Mouse (Mus musculus): ENCODE measurements around the gene Olfr69.
"Not testable (repeated sequence)": the region's sequence is repeated elsewhere in the genome, so short reads cannot be mapped to it uniquely, and the experiment has no call there.

The Olfr69 gene

DNA sequence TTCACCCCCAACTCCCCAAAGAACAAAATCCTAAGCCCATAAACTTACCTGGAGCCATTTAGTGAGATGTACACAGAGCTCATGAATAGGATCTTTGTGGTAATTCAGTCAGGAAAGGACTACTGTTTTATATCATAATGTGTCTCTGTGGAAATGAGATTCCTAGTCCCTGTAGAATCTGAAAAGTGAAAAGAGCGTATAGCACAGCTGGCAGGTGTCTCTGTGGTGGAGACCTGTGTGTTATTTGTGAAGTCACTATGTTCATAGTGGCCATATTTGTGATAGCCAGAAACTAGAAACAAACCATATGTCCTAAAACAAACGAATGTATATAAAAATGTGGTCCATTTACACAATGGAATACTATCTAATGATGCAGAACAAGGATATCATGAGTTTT is at the start of gene Olfr69:
Gene Olfr69 (minus strand): TSS at position 101 of the 400 bp plus-strand sequence.
- no peak for DNase-seq (ENCODE audit: extremely low read depth, low read depth, low spot score)

- DNase-seq (ENCODE audit: extremely low read depth, low read depth, low spot score): not testable (repeated sequence)
Measured at GRCm38 (mm10) chr7:103815085-103815484, 43.7 kb upstream of the Olfr69 start.

DNA sequence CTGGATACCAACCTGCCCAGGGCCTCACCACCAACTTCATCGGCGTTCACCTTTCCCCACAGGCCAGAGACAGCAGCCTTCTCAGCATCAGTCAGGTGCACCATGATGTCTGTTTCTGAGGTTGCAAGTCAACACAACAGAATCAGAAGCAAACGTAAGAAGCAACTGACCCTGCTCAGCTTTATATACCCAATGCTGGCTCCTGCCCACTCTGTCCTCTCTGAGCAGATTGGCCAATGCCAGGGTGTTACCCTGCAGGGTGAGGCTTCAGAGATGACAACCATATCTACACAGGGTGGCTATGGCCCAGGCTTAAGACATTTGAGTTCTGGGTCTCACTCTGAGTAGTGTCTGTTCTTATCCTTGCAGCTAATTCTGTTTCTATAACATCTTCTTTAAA is 42.4 kb upstream of the Olfr69 start, which contains the start of gene Hbb-bt:
Gene Hbb-bt (minus strand): TSS at position 231 of the 400 bp plus-strand sequence.
- DNase-seq (ENCODE audit: extremely low read depth, low read depth, low spot score): no peak

DNA sequence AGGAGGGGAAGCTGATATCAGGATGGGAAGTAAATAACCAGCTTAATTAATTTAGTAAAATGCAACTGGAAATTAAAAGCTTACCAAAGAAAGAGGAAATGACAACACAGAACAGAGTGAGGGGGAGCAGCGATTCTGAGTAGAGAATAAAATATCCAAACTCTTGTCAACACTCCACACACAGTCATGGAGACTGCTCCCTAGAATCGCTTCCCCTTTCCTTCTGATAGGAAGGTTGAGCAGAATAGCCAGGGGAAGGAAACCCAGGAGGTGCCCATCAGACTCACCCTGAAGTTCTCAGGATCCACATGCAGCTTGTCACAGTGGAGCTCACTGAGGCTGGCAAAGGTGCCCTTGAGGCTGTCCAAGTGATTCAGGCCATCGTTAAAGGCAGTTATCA is 41.8 kb upstream of the Olfr69 start:
- not testable (repeated sequence) for DNase-seq (ENCODE audit: extremely low read depth, low read depth, low spot score)

DNA sequence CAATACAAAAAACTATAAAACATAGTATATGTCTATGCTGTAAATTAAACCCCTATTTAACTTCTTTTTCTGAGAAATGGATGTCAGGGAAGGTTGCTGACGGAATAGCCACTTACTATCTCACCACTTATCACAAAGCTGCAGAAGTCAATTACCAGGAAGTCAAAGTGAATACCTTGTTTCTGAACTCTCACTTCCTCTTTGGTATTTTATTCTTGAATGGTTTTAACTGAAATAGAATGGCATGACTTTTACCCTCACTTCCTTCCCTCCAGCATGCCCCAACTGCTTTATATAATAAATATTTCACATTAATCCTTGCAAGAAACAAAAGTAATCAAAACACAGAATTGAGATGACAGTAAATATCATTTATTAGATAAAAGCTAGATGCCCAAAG is 40.8 kb upstream of the Olfr69 start:
- no peak for DNase-seq (ENCODE audit: extremely low read depth, low read depth, low spot score)

DNA sequence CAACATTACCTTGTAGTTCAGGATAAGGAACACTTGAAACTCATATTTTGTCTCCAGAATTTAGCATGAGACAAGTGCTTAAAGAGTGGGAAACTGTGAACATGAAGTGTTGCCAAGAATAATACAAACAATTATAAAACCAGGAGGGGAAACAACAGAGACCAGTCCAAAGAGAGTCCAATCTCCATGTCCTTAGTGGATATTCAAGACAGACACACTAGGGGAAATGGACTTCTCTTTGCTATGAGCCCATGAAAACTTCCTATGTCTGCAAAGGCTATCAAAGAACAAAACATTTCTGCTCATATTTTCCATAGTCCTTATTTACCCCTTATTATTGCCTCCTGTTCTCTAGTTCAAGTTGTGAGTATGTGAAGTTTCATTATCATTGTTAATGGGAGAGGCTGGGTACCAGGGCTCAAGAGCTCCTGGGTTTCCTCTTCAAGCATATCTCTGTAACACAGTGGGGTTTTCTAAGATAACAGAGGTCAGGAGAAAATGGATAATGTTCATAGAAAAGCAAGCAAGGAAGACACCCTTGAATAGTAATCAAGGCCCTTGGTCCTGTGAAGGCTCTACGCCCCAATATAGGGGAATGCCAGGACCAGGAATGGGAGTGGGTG is 39.9 kb upstream of the Olfr69 start:
- DNase-seq (ENCODE audit: extremely low read depth, low read depth, low spot score): no peak

DNA sequence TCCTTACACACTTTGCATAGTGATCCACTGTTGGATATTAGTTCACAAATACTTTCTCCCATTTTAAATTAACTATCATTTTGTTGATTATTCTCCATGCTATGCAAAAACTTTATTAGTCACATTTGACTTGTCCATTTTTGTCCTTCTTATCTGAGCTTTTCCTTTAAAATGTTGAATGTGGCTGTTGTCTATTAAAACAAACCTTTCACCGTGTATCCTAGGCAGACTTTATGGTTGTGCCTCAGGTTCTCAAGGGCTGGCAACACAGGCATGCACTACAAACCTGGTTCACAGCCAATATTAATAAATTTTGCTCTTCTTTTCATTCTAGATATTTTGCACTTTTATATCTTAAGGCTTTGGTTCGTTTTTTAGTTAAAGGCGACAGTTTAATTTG is 39.4 kb upstream of the Olfr69 start:
- DNase-seq (ENCODE audit: extremely low read depth, low read depth, low spot score): no peak

DNA sequence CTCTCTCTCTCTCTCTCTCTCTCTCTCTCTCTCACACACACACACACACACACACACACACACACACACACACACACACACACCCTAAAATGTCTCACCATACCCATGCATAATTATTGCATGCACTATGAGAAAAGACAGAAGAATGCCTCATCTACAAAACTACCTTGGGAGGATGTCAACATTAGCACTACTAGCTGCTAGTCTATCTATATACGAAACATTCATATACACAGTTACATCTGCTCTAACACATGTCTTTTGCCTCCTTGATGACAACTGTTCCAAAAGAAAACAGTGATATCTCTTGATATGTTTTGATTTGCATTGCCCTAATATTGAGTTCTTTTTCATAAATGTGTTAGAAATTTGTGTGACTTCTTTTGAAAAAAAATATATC is 38.9 kb upstream of the Olfr69 start:
- no peak for DNase-seq (ENCODE audit: extremely low read depth, low read depth, low spot score)

GRCm38 (mm10) chr7:103809801-103810155 is 38.4 kb upstream of the Olfr69 start:
- no peak for DNase-seq (ENCODE audit: extremely low read depth, low read depth, low spot score)

DNA sequence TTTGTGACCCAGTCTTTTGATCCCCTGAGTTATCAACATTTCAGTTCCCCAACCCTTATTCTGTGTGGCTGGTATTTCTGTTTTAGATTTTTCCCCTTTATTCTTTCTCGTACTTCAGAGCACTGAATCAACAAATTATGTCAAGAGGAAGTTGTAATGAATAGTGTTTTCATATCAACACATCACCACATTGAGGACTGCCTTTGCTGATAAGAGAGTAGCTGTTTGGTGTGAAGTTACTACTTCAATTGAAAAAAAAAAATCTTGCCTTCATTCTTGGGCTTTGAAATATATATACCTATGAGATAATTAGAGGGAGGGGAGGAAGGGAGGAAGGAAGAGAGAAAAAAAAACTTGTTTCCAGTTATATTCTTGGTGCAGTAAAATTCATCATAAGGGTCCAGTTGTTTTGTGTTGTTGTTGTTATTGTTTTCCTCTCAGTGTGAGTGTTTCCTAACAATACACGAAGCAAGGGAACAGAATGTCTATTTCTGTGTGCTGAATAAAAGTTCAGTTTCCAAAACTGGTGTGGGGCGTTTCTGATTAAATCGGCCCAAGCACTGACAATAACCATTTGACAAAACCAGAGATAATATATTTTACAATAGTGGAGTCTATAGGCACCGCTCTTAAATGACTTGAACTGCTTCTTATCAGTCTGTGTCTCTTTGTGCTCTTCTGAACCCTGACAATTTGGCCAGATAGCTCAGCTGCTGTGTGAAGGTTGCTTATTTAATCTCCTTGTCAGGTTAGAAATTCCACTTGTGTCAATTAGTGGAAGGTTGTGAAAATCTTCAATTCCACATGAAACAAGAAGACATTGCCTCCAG is 37.8 kb upstream of the Olfr69 start:
- no peak for DNase-seq (ENCODE audit: extremely low read depth, low read depth, low spot score)

DNA sequence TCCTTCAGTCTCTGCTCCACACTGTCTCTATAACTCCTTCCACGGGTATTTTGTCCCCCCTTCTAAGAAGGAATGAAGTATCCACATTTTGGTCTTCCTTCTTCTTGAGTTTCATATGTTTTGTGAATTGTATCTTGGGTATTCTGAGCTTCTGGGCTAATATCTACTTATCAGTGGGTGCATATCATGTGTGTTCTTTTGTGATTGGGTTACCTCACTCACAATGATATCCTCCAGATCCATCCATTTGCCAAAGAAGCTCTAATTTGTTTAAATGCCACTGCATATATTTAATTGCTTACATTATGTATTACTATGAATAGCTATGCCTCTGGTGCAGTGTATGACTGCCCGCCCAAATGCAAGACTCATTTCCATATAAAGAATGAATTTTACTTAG is 36.7 kb upstream of the Olfr69 start:
- not testable (repeated sequence) for DNase-seq (ENCODE audit: extremely low read depth, low read depth, low spot score)

DNA sequence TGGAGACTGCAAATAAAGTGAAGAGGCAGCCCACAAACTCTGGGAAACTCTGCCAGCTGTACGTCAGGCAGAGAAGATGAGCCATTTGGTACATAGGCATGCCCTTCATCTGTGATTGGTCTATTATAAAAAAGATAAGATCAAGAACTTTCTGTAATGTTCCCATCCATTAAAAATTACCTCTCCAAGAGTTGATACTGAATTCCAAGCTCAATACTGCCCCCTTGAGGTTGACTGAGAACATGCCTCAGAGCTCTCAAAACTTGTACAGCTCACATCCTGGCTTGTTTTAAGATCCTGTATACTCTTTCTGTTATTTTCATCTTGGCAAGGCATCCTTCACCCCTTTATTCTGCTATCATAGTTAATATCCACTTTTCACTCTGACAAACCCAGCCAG is 35.5 kb upstream of the Olfr69 start:
- DNase-seq (ENCODE audit: extremely low read depth, low read depth, low spot score): no peak

- no peak for DNase-seq (ENCODE audit: extremely low read depth, low read depth, low spot score)
Measured at GRCm38 (mm10) chr7:103792669-103793388, 21.4 kb upstream of the Olfr69 start.

- DNase-seq (ENCODE audit: extremely low read depth, low read depth, low spot score): no peak
Measured at GRCm38 (mm10) chr7:103791721-103792120, 20.3 kb upstream of the Olfr69 start, which contains the start of gene Olfr67. Olfr67 (minus strand) TSS chr7:103791821.

DNA sequence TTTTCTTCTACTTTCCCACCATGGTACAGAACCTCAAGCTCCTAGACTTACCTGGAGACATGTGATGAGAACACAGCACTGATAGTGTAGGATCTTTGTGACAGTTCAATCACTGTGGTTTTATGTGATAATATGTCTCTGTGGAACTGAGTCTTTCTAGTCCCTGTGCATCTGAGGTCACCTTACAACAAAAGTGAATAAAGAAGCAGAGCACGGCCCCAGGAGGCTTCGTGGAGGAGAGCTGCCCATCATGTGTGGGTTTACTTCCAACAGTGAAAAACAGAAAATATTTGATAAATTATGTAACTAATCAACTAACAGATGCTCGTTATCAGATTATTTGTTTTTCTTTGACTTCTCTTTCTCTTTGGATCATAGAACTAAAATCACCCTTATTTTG is 8.2 kb upstream of the Olfr69 start, which contains the start of gene Olfr68:
Gene Olfr68 (minus strand): TSS at position 101 of the 400 bp plus-strand sequence.
- no peak for DNase-seq (ENCODE audit: extremely low read depth, low read depth, low spot score)

GRCm38 (mm10) chr7:103777652-103778051 is 6.3 kb upstream of the Olfr69 start:
- not testable (repeated sequence) for DNase-seq (ENCODE audit: extremely low read depth, low read depth, low spot score)

DNA sequence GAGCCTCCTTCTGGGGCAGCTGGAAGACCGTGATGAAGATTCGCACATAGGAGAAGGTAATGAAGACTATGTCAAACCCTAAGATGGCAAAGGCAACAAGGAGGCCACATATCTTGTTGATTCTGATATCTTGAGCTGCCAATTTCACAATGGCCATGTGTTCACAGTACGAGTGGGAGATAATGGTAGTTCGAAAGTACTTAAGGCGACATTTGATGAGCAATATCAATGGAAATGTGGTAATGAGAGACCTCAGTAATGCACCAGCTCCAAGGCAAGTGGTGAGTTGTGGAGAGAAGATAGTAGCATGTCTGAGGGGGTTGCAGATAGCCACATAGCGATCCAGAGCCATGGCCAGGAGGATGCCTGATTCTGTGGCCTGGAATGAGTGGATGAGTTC is 3.7 kb downstream of the Olfr69 start:
- DNase-seq (ENCODE audit: extremely low read depth, low read depth, low spot score): not testable (repeated sequence)

GRCm38 (mm10) chr7:103762212-103762611 is 9.2 kb downstream of the Olfr69 start:
- not testable (repeated sequence) for DNase-seq (ENCODE audit: extremely low read depth, low read depth, low spot score)

- DNase-seq (ENCODE audit: extremely low read depth, low read depth, low spot score): no peak
Measured at GRCm38 (mm10) chr7:103757233-103757632, 14.2 kb downstream of the Olfr69 start, which contains the start of gene Olfr630. Olfr630 (minus strand) TSS chr7:103757333.

DNA sequence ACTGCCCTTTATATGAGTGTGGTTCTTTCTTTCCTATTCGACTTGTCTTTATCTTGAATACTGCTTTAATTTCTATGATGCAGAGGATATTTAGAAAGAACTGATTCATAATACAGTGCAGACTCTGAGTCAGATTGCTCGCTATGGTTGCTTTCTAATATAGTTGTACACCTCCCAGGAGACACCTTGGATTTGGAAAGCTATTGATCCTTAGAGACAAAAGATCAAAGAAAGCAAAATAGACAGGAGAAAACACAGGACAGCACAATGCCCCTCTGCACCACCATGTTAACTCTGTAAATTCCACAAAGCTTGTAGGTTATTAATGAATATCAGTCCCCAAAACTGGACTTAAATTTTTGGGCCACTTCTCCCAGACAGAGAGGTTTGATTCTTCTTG is 26.6 kb downstream of the Olfr69 start, which contains the start of gene Olfr629:
Gene Olfr629 (minus strand): TSS at position 101 of the 400 bp plus-strand sequence.
- DNase-seq (ENCODE audit: extremely low read depth, low read depth, low spot score): no peak

DNA sequence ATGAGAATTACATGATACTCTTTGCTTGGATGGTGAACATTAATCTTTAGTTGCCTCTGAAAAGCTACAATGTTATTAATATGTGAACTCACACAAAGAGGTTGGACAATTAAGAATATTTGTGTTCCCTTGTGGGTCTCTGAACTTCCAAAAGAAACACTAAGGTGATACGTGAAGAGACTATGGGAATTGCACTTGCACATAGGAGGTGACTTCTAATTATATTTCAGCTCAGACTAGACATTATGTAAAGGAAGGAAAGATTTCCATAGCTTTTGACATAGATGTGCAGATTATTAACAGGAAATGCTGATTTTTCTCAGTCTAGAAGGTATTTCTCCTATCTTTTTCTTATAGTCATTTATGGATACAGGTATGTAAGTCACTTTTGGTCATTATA is 41.3 kb downstream of the Olfr69 start, which contains the start of gene Olfr628:
Gene Olfr628 (plus strand): TSS at position 301 of the 400 bp plus-strand sequence.
- DNase-seq (ENCODE audit: extremely low read depth, low read depth, low spot score): no peak
